Mouse (Mus musculus) CH12.LX (cell line): Measurements from ENCODE around the gene Cd5. TPM values are rescaled to one million over a fixed set of nuclear protein-coding genes. Genes with fewer than 3 reads are reported as not detected.

Source experiments
- DNase-seq: peaks from one replicate; pipeline ENCODE4 v3.0.0-alpha.2; 2013; ENCODE audit errors: extremely low read depth
- H3K27ac ChIP-seq: 2 replicates; pipeline ENCODE4 v1.5.1; 2012; ENCODE audit warnings: low read depth, mild to moderate bottlenecking, control low read depth, moderate library complexity; ENCODE audit not compliant: insufficient read depth
- H3K27me3 ChIP-seq: replicated peaks from 2 replicates; pipeline ENCODE3; 2012; ENCODE audit warnings: inconsistent platforms
- H3K36me3 ChIP-seq, 2 experiments: replicated peaks in 1 of 2; 2 replicates each; pipeline versions ENCODE3 to v1.6.1; 2012; ENCODE audit warnings: inconsistent platforms in 1 of 2, low read length in 1 of 2, mild to moderate bottlenecking in 1 of 2, mixed read lengths in 1 of 2, moderate library complexity in 1 of 2; ENCODE audit not compliant: control insufficient read depth in 1 of 2, insufficient read depth in 1 of 2
- H3K4me1 ChIP-seq, 2 experiments: 2 replicates each; pipeline ENCODE4 v1.6.1; 2012; ENCODE audit warnings: inconsistent platforms in 1 of 2, moderate library complexity in 1 of 2; ENCODE audit not compliant: insufficient read depth in 2 of 2, control insufficient read depth in 1 of 2
- H3K4me2 ChIP-seq: 2 replicates; pipeline ENCODE4 v1.6.1; 2012; ENCODE audit warnings: low read depth, mild to moderate bottlenecking, control low read depth; ENCODE audit not compliant: poor library complexity, insufficient read depth, severe bottlenecking
- H3K4me3 ChIP-seq, 3 experiments: fragments of 150-350 bp in 1 of 3; sonication (generic) in 1 of 3; replicated peaks in 1 of 3; 2 replicates each; pipeline versions ENCODE3 to v1.5.1; 2011 to 2012; ENCODE audit warnings: low read depth in 2 of 3, low read length in 2 of 3, mild to moderate bottlenecking in 2 of 3, moderate library complexity in 2 of 3, control low read depth in 1 of 3, improper control_type of control experiment in 1 of 3, inconsistent platforms in 1 of 3, mixed read lengths in 1 of 3; ENCODE audit not compliant: poor library complexity in 1 of 3
- H3K79me2 ChIP-seq: replicated peaks from 2 replicates; pipeline ENCODE4 v1.6.1; 2012; ENCODE audit warnings: mild to moderate bottlenecking, moderate library complexity; ENCODE audit not compliant: control insufficient read depth, poor library complexity, insufficient read depth, severe bottlenecking; ENCODE audit errors: extremely low read depth
- H3K9ac ChIP-seq: 2 replicates; pipeline ENCODE4 v1.6.1; 2012; ENCODE audit warnings: low read depth, mild to moderate bottlenecking, control low read depth, moderate library complexity; ENCODE audit not compliant: insufficient read depth
- H3K9me3 ChIP-seq: replicated peaks from 2 replicates; pipeline ENCODE3; 2012; ENCODE audit warnings: low read length, inconsistent platforms, mixed read lengths
- BHLHE40 ChIP-seq: IDR thresholded peaks from 2 replicates; pipeline ENCODE4 v1.6.1; 2011; ENCODE audit warnings: mild to moderate bottlenecking, low read depth, low read length, improper control_type of control experiment
- CTCF ChIP-seq, 2 experiments: IDR thresholded peaks in 1 of 2; conservative IDR thresholded peaks in 1 of 2; 2 replicates each; pipeline ENCODE4 v1.5.1; 2011 to 2012; ENCODE audit warnings: low read depth in 2 of 2, low read length in 2 of 2, improper control_type of control experiment in 1 of 2, inconsistent platforms in 1 of 2, mild to moderate bottlenecking in 1 of 2, moderate library complexity in 1 of 2
- E2F4 ChIP-seq: IDR thresholded peaks from 2 replicates; pipeline ENCODE4 v1.6.1; 2011; ENCODE audit warnings: low read depth, low read length, improper control_type of control experiment; ENCODE audit not compliant: insufficient replicate concordance
- ELF1 ChIP-seq: IDR thresholded peaks from 2 replicates; pipeline ENCODE4 v1.6.1; 2014; ENCODE audit warnings: low read depth, mild to moderate bottlenecking, inconsistent platforms, low read length, improper control_type of control experiment
- ETS1 ChIP-seq: conservative IDR thresholded peaks from 2 replicates; pipeline ENCODE4 v1.6.1; 2012; ENCODE audit warnings: low read depth, mild to moderate bottlenecking, inconsistent platforms, low read length, improper control_type of control experiment, moderate library complexity
- GABPA ChIP-seq: IDR thresholded peaks from 2 replicates; pipeline ENCODE4 v1.6.1; 2012; ENCODE audit warnings: low read depth, low read length, improper control_type of control experiment, inconsistent platforms; ENCODE audit not compliant: insufficient replicate concordance
- JUN ChIP-seq: IDR thresholded peaks from 2 replicates; pipeline ENCODE4 v1.6.1; 2011; ENCODE audit warnings: low read depth, mild to moderate bottlenecking, low read length, improper control_type of control experiment, moderate library complexity; ENCODE audit not compliant: insufficient read depth
- KAT2A ChIP-seq: IDR thresholded peaks from 2 replicates; pipeline ENCODE4 v1.6.1; 2012; ENCODE audit warnings: low read length, improper control_type of control experiment, inconsistent platforms; ENCODE audit not compliant: insufficient replicate concordance
- MEF2A ChIP-seq: IDR thresholded peaks from 2 replicates; pipeline ENCODE4 v1.6.1; 2014; ENCODE audit warnings: low read depth, mild to moderate bottlenecking, inconsistent platforms, low read length, improper control_type of control experiment, borderline replicate concordance
- MXI1 ChIP-seq: IDR thresholded peaks from 2 replicates; pipeline ENCODE4 v1.6.1; 2011; ENCODE audit warnings: mild to moderate bottlenecking, low read depth, low read length, improper control_type of control experiment
- MYC ChIP-seq: IDR thresholded peaks from 2 replicates; pipeline ENCODE4 v1.6.1; 2011; ENCODE audit warnings: low read depth, mild to moderate bottlenecking, improper control_type of control experiment, low read length
- NRF1 ChIP-seq: IDR thresholded peaks from 2 replicates; pipeline ENCODE4 v1.6.1; 2014; ENCODE audit warnings: low read depth, mild to moderate bottlenecking, inconsistent platforms, low read length, improper control_type of control experiment, moderate library complexity
- PAX5 ChIP-seq: IDR thresholded peaks from 2 replicates; pipeline ENCODE4 v1.6.1; 2012; ENCODE audit warnings: low read length, inconsistent platforms, mixed read lengths
- POLR2AphosphoS2 ChIP-seq: IDR thresholded peaks from 2 replicates; pipeline ENCODE4 v1.6.1; 2011; ENCODE audit warnings: low read depth, low read length, improper control_type of control experiment
- TBP ChIP-seq: conservative IDR thresholded peaks from 2 replicates; pipeline ENCODE4 v1.6.1; 2011; ENCODE audit warnings: low read depth, low read length, improper control_type of control experiment
- TCF12 ChIP-seq: IDR thresholded peaks from 2 replicates; pipeline ENCODE4 v1.6.1; 2014; ENCODE audit warnings: low read depth, mild to moderate bottlenecking, inconsistent platforms, low read length, improper control_type of control experiment
- UBTF ChIP-seq: IDR thresholded peaks from 2 replicates; pipeline ENCODE4 v1.6.1; 2012; ENCODE audit warnings: low read depth, mild to moderate bottlenecking, inconsistent platforms, low read length, improper control_type of control experiment, moderate library complexity
- USF1 ChIP-seq: IDR thresholded peaks from 2 replicates; pipeline ENCODE4 v1.6.1; 2014; ENCODE audit warnings: low read depth, mild to moderate bottlenecking, inconsistent platforms, low read length, improper control_type of control experiment
- USF2 ChIP-seq: conservative IDR thresholded peaks from 2 replicates; pipeline ENCODE4 v1.6.1; 2011; ENCODE audit warnings: low read depth, low read length, improper control_type of control experiment
- ZC3H11A ChIP-seq: IDR thresholded peaks from 2 replicates; pipeline ENCODE4 v1.6.1; 2012; ENCODE audit warnings: low read depth, mild to moderate bottlenecking, inconsistent platforms, low read length, improper control_type of control experiment
- ZMIZ1 ChIP-seq: IDR thresholded peaks from 2 replicates; pipeline ENCODE4 v1.6.1; 2012; ENCODE audit warnings: low read depth, mild to moderate bottlenecking, inconsistent platforms, low read length, improper control_type of control experiment
- ZNF384 ChIP-seq: IDR thresholded peaks from 2 replicates; pipeline ENCODE4 v1.6.1; 2012; ENCODE audit warnings: low read depth, low read length, improper control_type of control experiment, inconsistent platforms
- dilution Hi-C: fragments of 300-500 bp; cut with MboI; formaldehyde crosslinking; loops from 2 replicates; pipeline ENCODE4 v1.14.3; 2020; ENCODE audit warnings: low sequenced_read_pairs; ENCODE audit not compliant: extremely low pct_unique_long_range_greater_than_20kb, extremely low pct_ligation_motif_present
- in situ Hi-C: fragments of 300-500 bp; cut with MboI; formaldehyde crosslinking; loops from 3 replicates; pipeline ENCODE4 v1.14.3; 2019; ENCODE audit warnings: low sequenced_read_pairs, low pct_ligation_motif_present, low pct_unique_long_range_greater_than_20kb, mixed read lengths
- polyA plus RNA-seq: library from polyadenylated mRNA; unstranded; fragments of >175 nt; gene quantifications from 2 replicates; pipeline ENCODE4 v1.2.1, GENCODE M21; 2012; ENCODE audit warnings: low read depth; ENCODE audit not compliant: insufficient read length
- total RNA-seq, 2 experiments: library from RNA; depleted of rRNA; stranded (reverse); fragments of 300-350 nt in 1 of 2; fragments of >200 nt in 1 of 2; gene quantifications; 2 replicates each; pipeline ENCODE4 v1.2.3; 2012 to 2014

Cd5 gene
- total and polyA plus RNA-seq, 3 experiments = 8.7 to 51.4 (median 17.7) TPM

DNA sequence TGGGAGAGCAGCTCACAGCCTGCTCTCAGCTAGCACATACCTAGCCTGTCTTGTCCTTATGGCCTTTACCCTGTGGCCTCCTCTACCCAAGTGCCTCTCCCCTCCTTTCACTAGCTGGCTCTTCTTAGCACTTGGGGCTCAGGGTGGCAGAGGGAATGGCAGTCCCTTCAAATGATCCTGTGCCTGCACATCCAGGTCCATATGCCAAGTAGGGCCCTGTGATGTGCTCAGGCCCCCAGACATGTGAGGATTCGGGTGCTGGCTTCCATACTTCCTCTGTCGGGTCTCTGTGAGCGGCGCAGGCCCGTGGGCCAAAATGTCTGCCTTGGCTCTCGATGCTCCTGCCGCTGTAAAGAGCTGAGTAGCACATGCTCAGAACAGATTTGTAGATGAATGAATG is 2.9 kb downstream of the Cd5 start:
- Histone ChIP-seq H3K79me2 (no peaks in the 10 kb centered on the region), H3K4me3 (no peak overlapping the region), H3K27ac (no peak overlapping the region), H3K4me2 (no peak overlapping the region), H3K4me1 (peaks cover 14 to 41% of the 10 kb centered on the region in 2 experiments), H3K9ac (no peak overlapping the region), H3K27me3 (no peaks in the 10 kb centered on the region), H3K9me3 (no peaks in the 10 kb centered on the region), H3K36me3 (peaks cover 0 to 58% of the 10 kb centered on the region in 2 experiments)
- in situ Hi-C loops = no loop called here
- no peak for DNase-seq
- dilution Hi-C loops = no loop called here
- TF ChIP-seq PAX5 (no peak), E2F4 (no peak), ELF1 (no peak), ZMIZ1 (no peak), USF1 (no peak), ETS1 (no peak), CTCF (conservative IDR thresholded peaks at IDR 0.05 in 1 of 2, IDR thresholded peaks at IDR 0.05 in 1 of 2; ENCODE audit: low read depth in 2 of 2, low read length in 2 of 2) (no peak), JUN (no peak), USF2 (no peak), BHLHE40 (no peak)

DNA sequence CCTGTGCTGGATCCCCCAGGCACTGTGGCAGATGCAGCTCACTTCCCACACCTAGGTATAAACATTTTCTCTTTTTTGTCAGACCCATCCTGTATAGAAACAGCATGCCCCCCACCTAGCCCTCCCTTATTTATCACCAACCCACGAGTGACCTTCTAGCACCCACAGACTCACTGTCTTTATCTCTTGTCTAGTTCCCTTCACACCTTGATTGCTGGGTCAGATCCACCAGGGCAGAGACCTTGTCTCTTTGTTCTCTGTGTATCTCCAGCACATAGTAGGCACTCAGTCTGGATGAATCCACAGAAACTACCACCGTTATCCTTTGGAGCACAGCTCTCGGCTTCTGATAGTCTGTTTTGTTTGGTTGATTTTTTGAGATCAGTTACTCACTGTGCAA is 3.7 kb downstream of the Cd5 start:
- Histone ChIP-seq H3K79me2 (no peaks in the 10 kb centered on the region), H3K36me3 (peaks cover 0 to 66% of the 10 kb centered on the region in 2 experiments), H3K27me3 (no peaks in the 10 kb centered on the region), H3K9ac (no peak overlapping the region), H3K27ac (no peak overlapping the region), H3K9me3 (no peaks in the 10 kb centered on the region), H3K4me3 (no peak overlapping the region), H3K4me1 (peaks cover 12 to 40% of the 10 kb centered on the region in 2 experiments), H3K4me2 (no peak overlapping the region)
- DNase-seq = no peak
- in situ Hi-C loops (no loop called here), dilution Hi-C loops (no loop called here)
- TF ChIP-seq KAT2A (no peak), TBP (no peak), MYC (no peak), USF1 (no peak), MXI1 (no peak), ZNF384 (no peak), PAX5 (no peak), NRF1 (no peak), UBTF (no peak), POLR2AphosphoS2 (no peak), TCF12 (no peak), GABPA (no peak), MEF2A (no peak), ZC3H11A (no peak)
